Mouse (Mus musculus) E14TG2a.4 (cell line): Measurements from ENCODE around the gene Gm10309.

Experiments used
- CTCF ChIP-seq: conservative IDR thresholded peaks from 2 replicates; pipeline ENCODE4 v1.5.1; 2014; ENCODE audit warnings: low read length
- POU5F1 ChIP-seq: IDR thresholded peaks from 2 replicates; pipeline ENCODE4 v1.6.1; 2014; ENCODE audit warnings: low read length, borderline replicate concordance

- TF ChIP-seq CTCF (peak; percentile 58), POU5F1 (no peak)
These were observed 8.8 kb downstream of the Gm10309 start for GRCm38 (mm10) chr17:86496123-86496771.
